Mouse (Mus musculus) erythroblast, embryonic 14.5 days (primary cell): ENCODE measurements around the gene Rac1.

ENCODE experiments used
- GATA1 ChIP-seq: IDR thresholded peaks from 2 replicates; pipeline ENCODE4 v1.6.1; 2012; ENCODE audit warnings: low read length, inconsistent platforms, mixed read lengths
- TAL1 ChIP-seq: IDR thresholded peaks from 3 replicates; pipeline ENCODE4 v1.6.1; 2012; ENCODE audit warnings: low read length, inconsistent platforms, mixed read lengths

DNA sequence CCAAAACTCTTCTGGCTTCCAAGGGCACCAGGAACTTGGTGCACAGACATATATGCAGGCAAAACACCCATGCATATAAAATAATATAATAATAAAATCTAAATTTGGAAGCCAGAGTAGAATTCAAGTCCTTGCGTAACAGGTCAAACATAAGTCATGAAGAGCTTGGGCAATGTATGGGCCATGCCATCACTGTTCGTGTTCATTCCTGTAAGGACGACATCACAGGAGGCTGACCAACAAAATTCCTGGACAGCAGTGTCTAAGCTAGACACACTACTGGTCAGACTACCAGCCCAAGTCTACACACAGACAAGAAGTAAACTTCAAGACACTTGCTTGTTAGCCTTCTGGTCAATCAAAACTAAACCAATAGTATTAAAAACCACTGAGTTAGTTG is 5.0 kb downstream of the Rac1 start:
- no peak for TF ChIP-seq GATA1
- TF ChIP-seq TAL1, result no peak
